Mouse (Mus musculus) induced T-regulatory cell, adult 2 months (primary cell): Measurements from ENCODE around the gene Shisal1.

Source experiments
- DNase-seq: peaks from one replicate; pipeline ENCODE4 v3.0.0-alpha.2; 2012; ENCODE audit warnings: low read depth

Shisal1 gene

GRCm38 (mm10) chr15:84425733-84426132 lies 21.2 kb downstream of the Shisal1 start:
- DNase-seq: no peak

GRCm38 (mm10) chr15:84423781-84424180 lies 23.1 kb downstream of the Shisal1 start:
- no peak for DNase-seq

- no peak for DNase-seq
These were observed 28.7 kb downstream of the Shisal1 start for GRCm38 (mm10) chr15:84418266-84418610.

GRCm38 (mm10) chr15:84417592-84418265 lies 29.2 kb downstream of the Shisal1 start:
- no peak for DNase-seq

DNA sequence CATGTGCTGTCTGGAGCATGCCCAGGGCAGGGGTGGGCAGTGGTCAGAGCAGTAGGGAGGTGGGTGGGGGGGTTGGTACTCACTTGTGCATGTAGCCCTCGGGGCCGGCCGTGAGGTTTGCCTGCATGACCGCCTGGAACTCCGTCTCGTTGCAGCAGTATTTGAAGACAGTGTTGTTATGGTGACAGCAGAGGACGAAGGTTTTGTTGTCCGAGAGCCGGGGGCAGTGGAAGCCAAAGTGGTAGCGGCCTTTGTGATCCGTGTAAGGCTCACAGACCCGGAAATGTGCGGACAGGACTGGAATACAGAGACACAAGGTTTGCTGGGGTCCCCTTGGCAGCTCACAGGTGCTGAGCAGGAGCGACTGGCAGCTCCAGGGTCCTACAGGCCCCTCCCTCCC lies 29.9 kb downstream of the Shisal1 start:
- no peak for DNase-seq

- DNase-seq: no peak
These were observed 32.7 kb downstream of the Shisal1 start for GRCm38 (mm10) chr15:84414040-84414848.

- peak; percentile 10 for DNase-seq
These were observed 34.5 kb downstream of the Shisal1 start for GRCm38 (mm10) chr15:84412409-84412808.

DNA sequence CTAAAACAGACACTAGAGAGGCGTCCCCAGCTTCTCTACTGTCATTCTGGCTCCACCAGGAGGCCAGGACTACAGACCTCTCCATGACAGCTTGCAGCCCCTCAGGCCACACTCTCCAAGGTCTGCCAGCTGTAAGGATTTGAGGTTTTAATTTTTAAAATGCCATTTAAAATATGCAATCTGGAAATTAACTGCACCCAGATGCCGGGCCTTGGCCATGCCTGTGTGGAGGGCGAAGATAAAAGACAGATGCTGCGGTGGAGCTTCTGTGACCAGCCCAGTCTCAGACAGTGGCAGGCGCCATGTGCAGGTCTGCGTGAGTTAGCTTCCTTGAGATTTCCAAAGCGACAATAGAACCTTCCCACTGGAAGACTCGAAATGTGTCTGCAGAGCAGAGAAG lies 36.8 kb downstream of the Shisal1 start:
- no peak for DNase-seq

DNA sequence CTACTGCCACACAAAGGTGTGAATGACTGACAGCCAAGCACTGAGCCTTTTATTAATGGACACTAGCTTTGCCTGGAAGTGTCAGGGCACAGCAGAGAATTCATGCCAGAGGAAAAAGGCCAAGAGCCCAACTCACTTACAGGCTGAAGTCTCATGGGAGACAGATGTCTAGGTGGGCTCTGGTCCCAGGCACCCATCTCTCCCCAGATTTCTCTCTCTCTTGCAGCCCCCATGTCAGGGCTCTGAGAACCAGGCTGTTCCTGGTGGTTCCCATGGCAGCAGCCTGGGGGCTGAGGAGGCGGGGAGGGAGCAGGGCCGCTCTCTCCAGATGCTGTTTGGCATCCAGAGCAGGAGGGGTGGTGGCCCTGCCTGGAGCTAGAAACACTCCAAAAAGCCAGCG lies 38.3 kb downstream of the Shisal1 start:
- DNase-seq: no peak

DNA sequence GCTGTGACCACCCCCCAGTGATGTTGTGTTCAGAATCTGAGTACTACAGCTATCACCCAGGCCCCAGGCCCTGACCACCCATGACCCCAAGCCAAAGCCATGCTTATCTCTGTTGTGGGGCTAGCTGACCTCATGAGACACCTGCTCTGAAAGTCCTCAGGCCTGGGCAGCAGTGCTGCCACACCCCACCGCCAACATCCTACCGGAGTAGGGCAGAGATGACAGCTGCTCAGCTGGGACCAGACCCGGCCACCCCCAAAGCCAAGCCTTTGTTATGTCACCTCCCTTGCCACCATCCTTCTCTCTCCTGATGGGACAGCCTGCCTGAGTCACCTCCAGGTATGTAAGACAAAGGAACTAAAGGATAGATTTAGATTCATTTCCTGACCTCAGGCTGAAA lies 41.1 kb downstream of the Shisal1 start:
- no peak for DNase-seq

DNA sequence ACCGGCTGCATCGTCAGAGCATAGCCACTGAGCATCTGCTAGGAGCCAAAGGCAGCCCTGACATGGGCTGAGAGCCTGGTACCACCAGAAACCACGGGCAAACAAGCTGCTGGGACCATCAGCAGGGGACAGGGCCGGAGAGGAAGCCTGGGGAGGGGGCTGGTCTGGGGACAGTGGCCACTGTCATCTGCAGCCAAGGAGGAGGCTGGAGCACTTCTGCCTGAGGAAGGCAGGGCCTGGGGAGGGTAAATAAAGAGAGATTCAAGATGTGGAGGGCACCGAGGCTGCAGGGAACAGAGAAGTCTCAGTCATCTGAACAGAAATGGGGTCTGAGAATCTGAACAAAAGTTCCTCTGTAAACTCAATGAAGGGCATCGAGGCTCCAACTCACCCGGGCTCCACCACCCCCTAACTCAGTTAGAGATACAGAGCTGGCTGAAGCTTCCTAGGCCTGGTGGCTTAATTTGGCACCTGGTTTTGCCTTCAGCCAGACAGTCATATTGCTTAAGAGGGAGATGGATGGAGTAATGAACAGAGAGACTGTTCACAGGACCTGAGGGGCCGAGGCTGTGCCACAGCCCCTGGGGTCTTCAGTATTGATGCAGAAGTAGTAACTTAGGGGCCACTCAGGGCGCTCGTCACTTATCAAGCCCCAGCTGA lies 43.3 kb downstream of the Shisal1 start:
- no peak for DNase-seq

- DNase-seq: no peak
These were observed 48.3 kb downstream of the Shisal1 start for GRCm38 (mm10) chr15:84398617-84399016.

- DNase-seq: no peak
These were observed 49.2 kb downstream of the Shisal1 start for GRCm38 (mm10) chr15:84397663-84398169.

GRCm38 (mm10) chr15:84395341-84396067 lies 51.4 kb downstream of the Shisal1 start:
- no peak for DNase-seq

GRCm38 (mm10) chr15:84393341-84393740 lies 53.6 kb downstream of the Shisal1 start:
- DNase-seq: peak; percentile 5

DNA sequence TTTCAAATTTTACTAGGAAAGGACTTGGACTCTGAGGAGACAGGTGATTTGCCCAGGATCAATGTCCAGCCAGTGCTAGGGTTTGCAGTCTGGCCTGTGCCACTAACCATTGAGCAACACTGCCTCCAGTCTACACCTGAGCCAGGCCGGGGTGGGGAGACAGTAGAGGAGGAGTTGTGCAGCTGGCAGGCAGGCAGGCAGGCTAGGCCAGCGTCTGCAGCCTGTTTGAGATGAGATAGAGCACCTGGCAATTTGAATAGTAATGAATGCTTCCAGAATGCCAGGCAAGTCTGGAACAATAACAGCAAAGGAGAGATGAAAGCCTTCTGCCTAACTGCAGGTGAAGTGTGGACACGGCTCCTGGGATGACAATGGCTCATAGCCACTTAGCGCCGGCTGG lies 54.1 kb downstream of the Shisal1 start:
- no peak for DNase-seq

DNA sequence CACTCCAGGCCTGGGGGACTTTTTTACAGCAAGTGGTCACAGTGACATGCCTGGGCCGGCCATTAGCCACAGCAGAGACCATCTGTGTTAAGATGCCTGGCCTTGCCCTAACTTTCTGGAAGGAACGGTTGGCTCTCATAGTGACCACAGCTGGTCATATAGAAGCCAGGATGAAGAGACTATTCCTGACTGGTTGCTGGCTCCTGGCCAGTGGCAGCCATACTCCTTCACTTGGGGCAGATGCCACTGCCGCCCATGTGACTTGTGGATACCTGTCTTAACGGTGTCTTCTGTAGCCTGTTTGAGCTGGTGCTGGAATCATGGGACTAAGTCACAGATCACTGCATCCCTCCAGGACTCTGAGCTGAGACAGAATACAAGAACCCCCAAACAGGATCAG lies 54.8 kb downstream of the Shisal1 start:
- DNase-seq: no peak

DNA sequence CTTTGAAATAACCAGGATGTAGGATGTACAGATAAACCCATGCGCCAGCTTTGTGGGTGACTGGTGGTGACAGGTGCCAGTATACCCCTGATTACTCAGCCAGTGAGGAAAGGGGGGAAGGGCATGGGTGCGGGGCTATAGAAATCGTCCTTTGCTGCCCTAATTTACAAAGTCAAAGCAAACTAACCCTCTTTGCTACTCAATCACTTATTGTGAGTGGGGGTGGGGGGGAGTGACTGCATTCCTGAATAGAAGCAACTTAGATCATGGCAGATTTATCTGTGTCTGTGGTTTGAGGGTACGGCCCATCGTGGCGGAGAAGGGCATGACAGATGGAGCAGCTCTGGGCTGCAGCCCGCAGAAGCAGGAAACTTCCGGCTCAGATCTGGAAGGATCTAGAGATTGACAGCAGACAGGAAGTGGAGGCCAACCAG lies 58.2 kb downstream of the Shisal1 start:
- peak; percentile 23 for DNase-seq

GRCm38 (mm10) chr15:84385995-84386565 lies 60.8 kb downstream of the Shisal1 start:
- no peak for DNase-seq

DNA sequence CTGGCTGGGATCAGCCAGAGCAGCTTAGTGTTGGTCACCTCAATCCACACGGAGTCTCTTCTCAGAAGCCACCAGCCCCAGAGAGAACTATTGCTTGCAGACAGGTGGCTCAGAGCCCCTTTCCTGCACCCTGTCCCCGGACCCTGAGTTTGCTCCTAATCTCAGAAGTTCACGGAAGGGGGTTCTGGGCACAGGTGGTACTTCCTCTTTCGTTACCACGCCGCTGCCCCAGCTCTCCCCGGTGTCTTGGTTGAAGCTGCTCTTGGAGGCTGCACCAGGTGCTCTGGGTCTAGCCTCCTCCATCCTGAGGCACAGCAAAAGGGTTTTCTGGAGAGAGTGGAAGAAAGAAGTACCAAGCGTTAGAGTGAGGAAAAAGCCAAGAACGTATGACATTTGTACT lies 62.8 kb downstream of the Shisal1 start:
- DNase-seq: no peak

DNA sequence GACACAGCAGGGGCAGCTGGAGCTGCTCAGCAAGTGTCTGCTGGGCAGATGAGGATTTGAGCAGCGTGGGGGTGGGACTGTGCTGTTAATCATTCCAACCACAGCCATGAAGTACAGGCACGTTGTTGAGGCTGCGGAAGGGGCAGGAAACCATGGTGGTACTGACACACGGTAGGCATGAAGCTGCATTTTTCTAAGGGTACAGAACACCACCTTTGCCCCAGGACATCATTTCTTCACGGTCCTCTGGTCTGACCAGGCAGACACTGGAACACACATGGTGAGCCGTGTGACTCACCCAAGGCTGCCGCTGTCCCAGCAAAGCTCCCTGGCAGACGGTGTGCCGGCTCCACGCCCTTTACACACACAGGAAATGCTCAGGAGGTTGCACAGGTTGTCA lies 66.7 kb downstream of the Shisal1 start:
- DNase-seq: no peak

GRCm38 (mm10) chr15:84378734-84379133 lies 68.2 kb downstream of the Shisal1 start:
- DNase-seq: no peak
